Mouse (Mus musculus): ENCODE data around the gene Gm17455.

DNA sequence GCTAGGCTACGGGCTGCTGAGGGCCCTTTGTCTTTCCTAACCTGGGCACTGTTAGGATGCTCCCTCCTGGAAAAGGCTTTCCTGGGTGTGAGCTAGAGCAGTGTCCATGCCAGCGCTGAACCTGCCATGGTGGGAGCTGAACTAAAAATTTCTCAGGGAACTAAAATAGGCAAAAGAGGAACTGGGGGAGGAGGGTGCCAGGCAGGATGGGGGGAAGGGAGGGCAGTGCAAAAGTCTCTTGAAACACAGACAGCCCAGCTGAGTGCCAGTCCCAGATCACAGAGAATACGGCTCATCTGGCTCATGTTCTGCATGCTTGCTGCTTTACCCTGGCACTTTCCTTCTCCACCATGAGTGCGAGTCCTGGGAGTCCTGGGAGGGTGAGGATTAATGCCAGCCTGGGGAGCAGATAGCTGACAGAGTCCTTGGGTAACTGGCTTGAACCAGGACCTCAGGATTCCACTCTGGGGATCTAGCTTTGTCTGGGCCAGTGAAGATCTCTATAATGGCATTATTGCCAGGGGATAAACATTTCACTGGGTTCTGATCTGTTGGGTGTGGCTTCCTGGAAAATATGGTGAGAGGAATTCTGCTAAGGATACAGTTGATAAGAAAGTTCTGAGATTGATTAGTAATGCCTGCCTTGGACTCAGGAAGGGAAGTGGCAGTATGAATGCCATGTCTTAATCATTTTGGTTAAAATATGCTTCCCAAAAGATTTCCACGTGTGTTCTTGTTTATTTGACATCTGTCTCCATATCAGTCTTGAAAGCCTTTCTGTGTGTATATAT is 27.7 kb upstream of the Gm17455 start:
- TF ChIP-seq CTCF (IDR thresholded peaks at IDR 0.05; ENCODE audit: low read depth), result no peak
- no peak for TF ChIP-seq EP300 (IDR thresholded peaks at IDR 0.05; ENCODE audit: low read depth)

Data from liver, embryonic 14.5 days (tissue).